Mouse (Mus musculus) hindbrain, embryonic 11.5 days (tissue): ENCODE data around the gene Nfe2. TPM values are rescaled to one million over a fixed set of nuclear protein-coding genes. Genes with fewer than 3 reads are reported as not detected.

Experiments used
- ATAC-seq: fragments of 200-750 bp; cut with Nextera tagmentation; 2 replicates; pipeline ENCODE4 v1.8.0; 2017; ENCODE audit warnings: mild to moderate bottlenecking, moderate TSS enrichment, moderate library complexity; ENCODE audit not compliant: low FRiP score
- DNase-seq: peaks from one replicate; pipeline ENCODE4 v3.0.0-alpha.2; 2015; ENCODE audit warnings: low spot score
- H3K27ac ChIP-seq: fragments of 300-500 bp; sonication (generic); 2 replicates; pipeline ENCODE4 v1.5.1; 2014; ENCODE audit warnings: mild to moderate bottlenecking, low read depth, low read length
- H3K27me3 ChIP-seq: fragments of 300-500 bp; sonication (generic); 2 replicates; pipeline ENCODE4 v1.6.1; 2014; ENCODE audit warnings: mild to moderate bottlenecking, low read length, moderate library complexity, mixed read lengths; ENCODE audit not compliant: control insufficient read depth, insufficient read depth
- H3K36me3 ChIP-seq: fragments of 300-500 bp; sonication (generic); 2 replicates; pipeline ENCODE4 v1.6.1; 2014; ENCODE audit warnings: mild to moderate bottlenecking, low read length, moderate library complexity, mixed read lengths; ENCODE audit not compliant: control insufficient read depth, insufficient read depth
- H3K4me1 ChIP-seq: fragments of 300-500 bp; sonication (generic); replicated peaks from 2 replicates; pipeline ENCODE4 v1.6.1; 2014; ENCODE audit warnings: low read length, mixed read lengths; ENCODE audit not compliant: control insufficient read depth, insufficient read depth
- H3K4me2 ChIP-seq: fragments of 300-500 bp; sonication (generic); replicated peaks from 2 replicates; pipeline ENCODE4 v1.6.1; 2014; ENCODE audit warnings: mild to moderate bottlenecking, low read depth, low read length
- H3K4me3 ChIP-seq: fragments of 300-500 bp; sonication (generic); 2 replicates; pipeline ENCODE4 v1.5.1; 2014; ENCODE audit warnings: low read depth, low read length
- H3K9ac ChIP-seq: fragments of 300-500 bp; sonication (generic); 2 replicates; pipeline ENCODE4 v1.6.1; 2014; ENCODE audit warnings: low read depth, low read length
- H3K9me3 ChIP-seq: fragments of 300-500 bp; sonication (generic); 2 replicates; pipeline ENCODE4 v1.6.1; 2016; ENCODE audit warnings: low read length; ENCODE audit not compliant: control insufficient read depth
- WGBS: fragments of 180-500 bp; shearing (Covaris S2); extraction: QIAGEN DNeasy Blood & Tissue Kit; methylation state at CpG from one replicate; pipeline ENCODE4 v1.1.7; 2014; 5-methylcytosine and 5-hydroxymethylcytosine counted together
- polyA plus RNA-seq: library from polyadenylated mRNA; unstranded; fragments of >200 nt; fragmentation: Nextera tagmentation; extraction: Ambion mirVana; gene quantifications from 2 replicates; pipeline ENCODE4 v1.2.1, GENCODE M21; 2014

Nfe2 gene
- polyA plus RNA-seq, 1 experiment from 2014 or later: 5.0 TPM

- no peak for ATAC-seq
- H3K9me3 ChIP-seq: no peaks in the 10 kb centered on the region
- H3K9ac ChIP-seq: no peak overlapping the region
- no peaks in the 10 kb centered on the region for H3K4me1 ChIP-seq
- H3K27ac ChIP-seq: no peak overlapping the region
- no peaks in the 10 kb centered on the region for H3K27me3 ChIP-seq
- WGBS: 89% methylated on average over 3 of the region's 3 CpGs
- DNase-seq: no peak
- no peak overlapping the region for H3K4me3 ChIP-seq
- H3K36me3 ChIP-seq: no peaks in the 10 kb centered on the region
- no peak overlapping the region for H3K4me2 ChIP-seq
Observed at GRCm38 (mm10) chr15:103227022-103227421, 31.2 kb downstream of the Nfe2 start.

GRCm38 (mm10) chr15:103224161-103224560 lies 34.0 kb downstream of the Nfe2 start:
- H3K36me3 ChIP-seq: no peaks in the 10 kb centered on the region
- no peaks in the 10 kb centered on the region for H3K9me3 ChIP-seq
- 73% methylated on average over 2 of the region's 2 CpGs for WGBS
- no peaks in the 10 kb centered on the region for H3K4me1 ChIP-seq
- no peaks in the 10 kb centered on the region for H3K27me3 ChIP-seq
- no peak overlapping the region for H3K4me3 ChIP-seq
- H3K9ac ChIP-seq: no peak overlapping the region
- H3K27ac ChIP-seq: no peak overlapping the region
- ATAC-seq: no peak
- no peak overlapping the region for H3K4me2 ChIP-seq
- no peak for DNase-seq

- no peak overlapping the region for H3K27ac ChIP-seq
- 88% methylated on average over 1 of the region's 1 CpGs for WGBS
- ATAC-seq: no peak
Observed at GRCm38 (mm10) chr15:103221386-103221785, 36.8 kb downstream of the Nfe2 start.

DNA sequence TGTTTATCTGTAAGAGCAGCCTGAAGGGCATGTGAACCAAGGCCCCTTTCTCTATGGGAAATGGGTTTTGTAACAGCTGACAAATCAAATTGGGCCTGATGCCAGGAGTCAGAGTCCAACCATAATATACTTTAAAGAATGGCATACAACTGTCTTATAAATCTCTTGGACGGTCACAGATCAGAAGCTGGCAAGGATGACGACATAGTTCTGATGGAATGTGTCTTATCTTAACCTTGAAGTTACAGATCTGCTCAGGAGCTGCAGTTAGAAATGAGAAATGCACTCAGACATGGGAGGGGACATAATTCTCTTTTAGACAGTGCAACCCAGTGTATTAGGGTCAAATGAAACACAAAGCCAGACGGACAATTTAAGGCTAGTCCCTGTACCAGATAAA lies 37.4 kb downstream of the Nfe2 start:
- DNase-seq: no peak
- Histone ChIP-seq H3K4me2 (no peak overlapping the region), H3K36me3 (no peaks in the 10 kb centered on the region), H3K27me3 (no peaks in the 10 kb centered on the region), H3K9ac (no peak overlapping the region), H3K4me1 (peaks cover 4% of the 10 kb centered on the region; the same call in 1 of the 2 replicates), H3K4me3 (no peak overlapping the region), H3K27ac (no peak overlapping the region), H3K9me3 (no peaks in the 10 kb centered on the region)
- ATAC-seq: no peak
- WGBS: 87% methylated on average over 3 of the region's 3 CpGs

More at GRCm38 (mm10) chr15:103221386-103221785, 36.8 kb downstream of the Nfe2 start:
- no peak overlapping the region for H3K9ac ChIP-seq
- H3K36me3 ChIP-seq: no peaks in the 10 kb centered on the region
- no peaks in the 10 kb centered on the region for H3K27me3 ChIP-seq
- no peaks in the 10 kb centered on the region for H3K4me1 ChIP-seq
- no peak overlapping the region for H3K4me2 ChIP-seq
- DNase-seq: no peak
- no peaks in the 10 kb centered on the region for H3K9me3 ChIP-seq
- H3K4me3 ChIP-seq: no peak overlapping the region

- no peaks in the 10 kb centered on the region for H3K27me3 ChIP-seq
- H3K9ac ChIP-seq: no peak overlapping the region; the same call in 1 of the 2 replicates
- 0 out of 2 replicates have a peak, but pooled peaks cover 4% of the 10 kb centered on the region for H3K36me3 ChIP-seq
- no peak overlapping the region; the same call in 1 of the 2 replicates for H3K4me3 ChIP-seq
- WGBS: 15% methylated on average over 2 of the region's 2 CpGs
- H3K4me2 ChIP-seq: peak overlapping the region; percentile 53; the same call in 1 of the 2 replicates
- H3K4me1 ChIP-seq: peaks cover 8% of the 10 kb centered on the region
- H3K9me3 ChIP-seq: no peaks in the 10 kb centered on the region
- H3K27ac ChIP-seq: peak overlapping the region; percentile 93
- DNase-seq: peak; percentile 23
- ATAC-seq: no peak
Observed at GRCm38 (mm10) chr15:103216052-103216451, 42.2 kb downstream of the Nfe2 start.

- H3K4me3 ChIP-seq: peak overlapping the region; percentile 37
- 1% methylated on average over 15 of the region's 15 CpGs for WGBS
- no peaks in the 10 kb centered on the region for H3K9me3 ChIP-seq
- peak overlapping the region; percentile 53 for H3K4me2 ChIP-seq
- H3K27me3 ChIP-seq: no peaks in the 10 kb centered on the region
- peak overlapping the region; percentile 93 for H3K27ac ChIP-seq
- H3K4me1 ChIP-seq: peaks cover 8% of the 10 kb centered on the region
- 0 out of 2 replicates have a peak, but pooled peaks cover 6% of the 10 kb centered on the region for H3K36me3 ChIP-seq
- H3K9ac ChIP-seq: peak overlapping the region; percentile 47
- DNase-seq (peak; percentile 94), ATAC-seq (peak; percentile 97)
Observed at GRCm38 (mm10) chr15:103214971-103215907, 43.0 kb downstream of the Nfe2 start.

- Histone ChIP-seq H3K9ac (peak overlapping the region; percentile 5; the same call in 1 of the 2 replicates), H3K4me1 (peaks cover 8% of the 10 kb centered on the region), H3K4me3 (peak overlapping the region; percentile 15; the same call in 1 of the 2 replicates), H3K27ac (peak overlapping the region; percentile 32), H3K4me2 (peak overlapping the region; percentile 15), H3K36me3 (0 out of 2 replicates have a peak, but pooled peaks cover 9% of the 10 kb centered on the region), H3K27me3 (no peaks in the 10 kb centered on the region), H3K9me3 (no peaks in the 10 kb centered on the region)
- DNase-seq: peak; percentile 27
- ATAC-seq: no peak
- WGBS: 39% methylated on average over 2 of the region's 2 CpGs
Observed at GRCm38 (mm10) chr15:103214149-103214548, 44.1 kb downstream of the Nfe2 start.

DNA sequence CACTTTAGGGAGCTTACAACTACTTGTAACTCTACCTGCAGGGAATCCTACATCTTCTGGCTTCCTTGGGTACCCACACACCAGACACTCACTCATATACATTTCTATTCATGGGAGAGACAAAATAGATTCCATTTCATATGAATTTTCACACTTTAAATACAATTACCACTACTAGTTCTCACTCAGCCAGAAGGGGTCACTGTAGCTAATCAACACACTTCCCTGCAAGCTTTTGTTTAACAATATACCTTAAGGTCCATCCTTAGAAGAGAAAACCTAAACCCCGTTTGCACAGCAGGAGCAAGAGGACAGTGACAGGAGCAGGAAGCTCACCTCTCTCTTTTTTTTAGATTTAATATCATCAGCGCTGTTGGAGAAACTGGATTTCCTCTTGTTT lies 53.0 kb downstream of the Nfe2 start:
- Histone ChIP-seq H3K9ac (no peak overlapping the region), H3K27me3 (no peaks in the 10 kb centered on the region), H3K36me3 (peaks cover 8% of the 10 kb centered on the region; the same call in 1 of the 2 replicates), H3K9me3 (no peaks in the 10 kb centered on the region), H3K4me1 (no peaks in the 10 kb centered on the region), H3K4me2 (no peak overlapping the region), H3K27ac (no peak overlapping the region), H3K4me3 (no peak overlapping the region)
- no peak for ATAC-seq
- WGBS: 69% methylated on average over 2 of the region's 2 CpGs
- DNase-seq: no peak
